Mouse (Mus musculus) forebrain, postnatal 0 days (tissue): ENCODE data around the gene Mylk. TPM values are rescaled to one million over a fixed set of nuclear protein-coding genes. Genes with fewer than 3 reads are reported as not detected.

Experiments
- ATAC-seq: fragments of 200-750 bp; cut with Nextera tagmentation; 2 replicates; pipeline ENCODE4 v1.8.0; 2017; ENCODE audit warnings: mild to moderate bottlenecking, moderate library complexity
- DNase-seq: peaks from one replicate; pipeline ENCODE4 v3.0.0-alpha.2; 2015
- H3K27ac ChIP-seq: fragments of 300-500 bp; sonication (generic); 2 replicates; pipeline ENCODE4 v1.5.1; 2014; ENCODE audit warnings: low read depth, mild to moderate bottlenecking, antibody characterized with exemption, low read length, moderate library complexity, mixed read lengths
- H3K27me3 ChIP-seq: fragments of 300-500 bp; sonication (generic); 2 replicates; pipeline ENCODE4 v1.6.1; 2014; ENCODE audit warnings: mild to moderate bottlenecking, low read length, mixed read lengths; ENCODE audit not compliant: insufficient read depth
- H3K36me3 ChIP-seq: fragments of 300-500 bp; sonication (generic); 2 replicates; pipeline ENCODE4 v1.6.1; 2014; ENCODE audit warnings: mild to moderate bottlenecking, moderate library complexity; ENCODE audit not compliant: insufficient read depth
- H3K4me1 ChIP-seq: fragments of 300-500 bp; sonication (generic); 2 replicates; pipeline ENCODE4 v1.6.1; 2014; ENCODE audit warnings: antibody characterized with exemption; ENCODE audit not compliant: insufficient read depth
- H3K4me2 ChIP-seq: fragments of 300-500 bp; sonication (generic); 2 replicates; pipeline ENCODE4 v1.6.1; 2014; ENCODE audit warnings: low read depth, mild to moderate bottlenecking, moderate library complexity
- H3K4me3 ChIP-seq: fragments of 300-500 bp; sonication (generic); 2 replicates; pipeline ENCODE4 v1.5.1; 2014; ENCODE audit warnings: low read depth, low read length, mixed read lengths
- H3K9ac ChIP-seq: fragments of 300-500 bp; sonication (generic); 2 replicates; pipeline ENCODE4 v1.6.1; 2014; ENCODE audit warnings: mild to moderate bottlenecking
- H3K9me3 ChIP-seq: fragments of 300-500 bp; sonication (generic); 2 replicates; pipeline ENCODE4 v1.6.1; 2016; ENCODE audit warnings: low read length
- CTCF ChIP-seq: sonication (generic); IDR thresholded peaks from 2 replicates; pipeline ENCODE4 v1.5.1; 2016; ENCODE audit warnings: antibody characterized with exemption, control low read depth, low read depth
- WGBS: fragments of 180-500 bp; shearing (Covaris S2); extraction: QIAGEN DNeasy Blood & Tissue Kit; methylation state at CpG from one replicate; pipeline ENCODE4 v1.1.7; 2014; 5-methylcytosine and 5-hydroxymethylcytosine counted together
- polyA plus RNA-seq: library from polyadenylated mRNA; unstranded; fragments of >200 nt; fragmentation: Nextera tagmentation; extraction: Ambion mirVana; gene quantifications from 2 replicates; pipeline ENCODE4 v1.2.1, GENCODE M21; 2015
- total RNA-seq: library from RNA; depleted of rRNA; stranded (reverse); fragments of >200 nt; gene quantifications from 2 replicates; pipeline ENCODE4 v1.2.3, GENCODE M21; 2014

Gene Mylk
- total and polyA plus RNA-seq, 2 experiments from 2014 or later = 2.9 to 11.2 TPM

DNA sequence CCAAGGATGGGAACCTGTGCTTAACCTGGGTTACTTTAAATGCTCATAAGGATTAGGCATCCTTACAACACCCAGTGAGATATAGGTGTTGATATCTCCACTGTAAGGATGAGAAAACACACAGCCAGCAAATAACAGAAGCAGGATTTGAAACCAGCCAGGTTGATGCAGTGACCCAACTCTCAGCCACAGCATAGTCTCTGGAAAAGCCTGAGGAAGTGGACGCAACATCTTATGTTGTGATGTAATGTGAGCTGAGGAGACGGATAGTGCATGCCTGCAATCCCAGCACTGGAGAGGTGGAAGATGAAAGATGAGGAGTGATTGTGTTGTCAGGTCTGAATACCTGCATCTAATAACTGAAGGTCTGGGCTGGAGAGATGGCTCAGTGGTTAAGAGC lies 22.4 kb downstream of the Mylk start:
- Histone ChIP-seq H3K4me1 (no peaks in the 10 kb centered on the region), H3K36me3 (no peaks in the 10 kb centered on the region), H3K9me3 (no peaks in the 10 kb centered on the region), H3K4me2 (no peak overlapping the region), H3K4me3 (no peak overlapping the region), H3K27me3 (no peaks in the 10 kb centered on the region), H3K27ac (no peak overlapping the region), H3K9ac (no peak overlapping the region)
- TF ChIP-seq CTCF = no peak
- 99% methylated on average over 2 of the region's 2 CpGs for WGBS
- DNase-seq = no peak
- no peak for ATAC-seq

DNA sequence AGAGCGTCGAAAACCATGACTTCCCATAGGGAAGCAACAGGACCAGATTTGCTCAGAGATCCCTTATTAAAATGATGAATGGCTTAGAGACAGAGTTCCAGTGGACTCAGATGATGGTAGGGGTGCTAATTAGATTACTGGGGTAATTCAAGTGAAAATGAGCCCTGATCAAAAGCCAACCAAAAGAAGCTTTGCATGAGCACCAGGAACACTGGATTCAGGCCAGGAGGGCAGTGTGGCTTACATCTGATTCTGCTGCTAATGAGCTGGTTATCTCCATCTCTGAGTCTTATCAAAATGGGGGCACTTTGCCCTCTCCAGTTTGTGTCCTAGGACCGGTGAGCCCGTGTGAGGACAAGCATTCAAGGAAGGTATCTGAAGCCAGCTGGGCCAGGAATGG lies 23.4 kb downstream of the Mylk start:
- no peaks in the 10 kb centered on the region for H3K36me3 ChIP-seq
- no peak overlapping the region for H3K9ac ChIP-seq
- no peak for TF ChIP-seq CTCF
- ATAC-seq (no peak), DNase-seq (no peak)
- H3K27me3 ChIP-seq = no peaks in the 10 kb centered on the region
- no peaks in the 10 kb centered on the region for H3K4me1 ChIP-seq
- H3K4me2 ChIP-seq = no peak overlapping the region
- no peaks in the 10 kb centered on the region for H3K9me3 ChIP-seq
- no peak overlapping the region for H3K27ac ChIP-seq
- no peak overlapping the region for H3K4me3 ChIP-seq
- WGBS = 35% methylated on average over 4 of the region's 4 CpGs

DNA sequence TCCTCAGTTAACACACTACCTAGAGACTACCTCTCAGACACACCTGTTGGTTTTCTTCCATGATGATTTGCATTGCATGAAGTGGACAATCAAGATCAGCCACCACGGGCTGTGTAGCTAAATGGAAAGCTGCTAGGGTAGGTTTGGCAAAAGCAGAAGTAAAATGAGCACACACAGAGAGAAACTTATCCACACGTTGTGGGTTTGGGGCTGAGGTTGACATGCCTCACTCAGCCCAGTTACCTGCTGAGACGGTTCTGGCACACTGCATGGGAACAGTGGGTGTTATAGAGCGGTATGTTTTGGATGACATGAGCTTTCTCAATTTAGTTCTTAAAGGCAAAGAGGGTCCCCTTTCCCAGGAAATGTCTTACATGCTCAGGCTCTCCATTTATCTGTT lies 25.1 kb downstream of the Mylk start:
- H3K9ac ChIP-seq = no peak overlapping the region
- no peaks in the 10 kb centered on the region for H3K4me1 ChIP-seq
- H3K27ac ChIP-seq = no peak overlapping the region
- no peaks in the 10 kb centered on the region for H3K9me3 ChIP-seq
- H3K4me3 ChIP-seq = no peak overlapping the region
- no peaks in the 10 kb centered on the region for H3K36me3 ChIP-seq
- WGBS = 88% methylated on average over 4 of the region's 4 CpGs
- no peak for TF ChIP-seq CTCF
- ATAC-seq = no peak
- H3K4me2 ChIP-seq = no peak overlapping the region
- DNase-seq = no peak
- no peaks in the 10 kb centered on the region for H3K27me3 ChIP-seq

DNA sequence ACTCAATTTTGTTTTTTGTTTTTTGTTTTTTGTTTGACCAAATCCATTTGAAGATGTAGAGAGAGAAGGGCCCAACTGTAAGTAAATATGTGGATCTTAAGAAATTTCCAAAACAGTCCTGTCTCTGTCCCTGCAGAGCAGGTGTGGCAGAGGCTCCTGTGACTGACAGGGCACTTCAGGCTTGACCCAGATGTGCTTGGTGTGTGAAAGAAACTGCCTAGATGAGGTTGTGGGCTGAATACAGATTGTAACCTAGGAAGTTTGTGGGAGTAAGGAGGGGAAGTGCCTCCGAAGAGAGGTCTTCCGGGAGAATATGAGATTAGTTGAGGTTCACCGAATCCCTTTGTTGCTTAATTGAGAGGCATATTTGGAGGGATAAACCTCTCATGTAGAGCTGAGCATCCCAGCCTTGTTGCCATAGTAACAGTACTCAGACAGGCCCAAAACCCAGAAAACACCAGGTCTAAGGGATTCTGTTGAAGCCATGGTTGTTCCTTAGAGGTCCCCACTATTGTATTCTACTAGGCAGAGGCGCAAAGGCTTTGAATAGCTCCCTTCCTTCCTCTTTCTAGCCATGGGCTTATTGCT lies 27.5 kb downstream of the Mylk start:
- Histone ChIP-seq H3K4me1 (no peaks in the 10 kb centered on the region), H3K9ac (no peak overlapping the region), H3K27me3 (no peaks in the 10 kb centered on the region), H3K4me3 (no peak overlapping the region), H3K36me3 (no peaks in the 10 kb centered on the region), H3K4me2 (no peak overlapping the region), H3K27ac (no peak overlapping the region), H3K9me3 (no peaks in the 10 kb centered on the region)
- WGBS = 9% methylated on average over 4 of the region's 4 CpGs
- ATAC-seq (peak; percentile 66), DNase-seq (peak; percentile 48)
- TF ChIP-seq CTCF = no peak

DNA sequence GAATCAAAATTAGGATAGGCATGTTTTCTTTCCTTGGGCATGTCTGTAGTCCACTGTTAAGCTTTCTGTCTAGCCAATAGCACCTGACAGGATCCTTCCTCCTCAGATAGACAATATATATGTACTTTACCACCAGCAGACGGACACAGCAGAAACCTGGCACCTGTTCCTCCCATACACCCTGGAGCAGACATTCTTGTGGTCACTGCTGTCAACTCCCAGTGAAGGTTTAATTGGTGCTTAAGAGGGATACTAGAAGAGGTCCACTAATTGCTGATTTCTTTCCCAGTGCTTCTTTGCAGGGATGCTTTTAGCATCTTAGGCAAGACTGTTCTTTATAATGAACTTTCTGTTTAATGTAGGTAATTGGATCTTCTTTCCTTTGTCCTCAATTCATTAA lies 37.4 kb downstream of the Mylk start:
- Histone ChIP-seq H3K4me1 (no peaks in the 10 kb centered on the region), H3K36me3 (no peaks in the 10 kb centered on the region), H3K9me3 (no peaks in the 10 kb centered on the region), H3K4me3 (no peak overlapping the region), H3K9ac (no peak overlapping the region), H3K4me2 (no peak overlapping the region), H3K27me3 (no peaks in the 10 kb centered on the region), H3K27ac (no peak overlapping the region)
- ATAC-seq (no peak), DNase-seq (no peak)
- TF ChIP-seq CTCF = no peak
- WGBS = 32% methylated on average over 1 of the region's 1 CpGs

DNA sequence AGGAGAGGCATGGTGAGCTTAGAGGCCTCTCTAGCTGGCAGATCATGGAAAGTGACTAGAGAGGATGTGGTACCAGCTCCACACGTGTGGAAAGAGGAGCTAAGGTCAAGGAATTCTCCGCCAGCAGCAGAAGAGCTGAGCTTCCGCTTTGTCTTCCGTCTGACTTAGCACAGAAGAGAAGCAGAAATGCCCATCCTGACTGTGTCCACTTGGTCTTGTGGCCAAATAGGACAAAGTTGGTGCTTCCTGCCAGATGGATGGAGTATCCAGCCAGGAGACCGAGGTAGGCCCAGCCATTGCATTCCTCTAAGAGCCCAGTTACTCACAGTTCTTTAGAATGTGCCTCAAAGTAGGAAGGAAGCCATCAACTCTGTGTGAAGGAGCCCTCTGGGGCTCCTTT lies 38.5 kb downstream of the Mylk start:
- no peak for TF ChIP-seq CTCF

DNA sequence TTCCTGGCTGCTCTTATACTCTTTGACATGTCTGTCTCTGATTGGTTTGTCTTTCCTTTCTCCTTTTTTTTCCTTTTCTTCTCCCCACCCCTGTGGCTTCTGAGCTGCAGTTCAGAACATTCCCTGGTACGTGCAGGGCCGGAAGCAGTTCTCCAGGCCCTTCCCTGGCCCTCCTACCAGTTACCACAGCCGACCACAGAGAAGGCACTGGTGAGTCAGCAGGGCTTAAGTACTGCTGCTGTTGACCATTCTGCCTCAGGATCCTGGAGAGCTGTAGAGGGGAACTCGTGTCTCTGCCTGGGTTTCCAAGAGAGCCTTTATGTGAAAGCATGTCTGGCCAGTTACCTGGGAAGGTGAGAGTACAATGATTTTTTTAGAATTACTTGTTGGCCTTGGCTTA lies 39.7 kb downstream of the Mylk start:
- ATAC-seq (no peak), DNase-seq (no peak)
- Histone ChIP-seq H3K9me3 (no peaks in the 10 kb centered on the region), H3K4me1 (no peaks in the 10 kb centered on the region), H3K27ac (no peak overlapping the region), H3K36me3 (no peaks in the 10 kb centered on the region), H3K27me3 (no peaks in the 10 kb centered on the region), H3K9ac (no peak overlapping the region), H3K4me3 (no peak overlapping the region), H3K4me2 (no peak overlapping the region)
- TF ChIP-seq CTCF = no peak
- 77% methylated on average over 4 of the region's 4 CpGs for WGBS

More for the DNA sequence above, 38.5 kb downstream of the Mylk start:
- no peak overlapping the region for H3K4me2 ChIP-seq
- no peak overlapping the region for H3K9ac ChIP-seq
- H3K4me3 ChIP-seq = no peak overlapping the region
- ATAC-seq (no peak), DNase-seq (no peak)
- H3K4me1 ChIP-seq = no peaks in the 10 kb centered on the region
- H3K27me3 ChIP-seq = no peaks in the 10 kb centered on the region
- H3K9me3 ChIP-seq = no peaks in the 10 kb centered on the region
- no peaks in the 10 kb centered on the region for H3K36me3 ChIP-seq
- no peak overlapping the region for H3K27ac ChIP-seq
- 92% methylated on average over 5 of the region's 5 CpGs for WGBS
